Mouse (Mus musculus): ENCODE data around the gene Dhx58. TPM values are rescaled to one million over a fixed set of nuclear protein-coding genes. Genes with fewer than 3 reads are reported as not detected.

The Dhx58 gene
- polyA plus RNA-seq, 1 experiment from 2014 or later = 2.6 TPM

GRCm38 (mm10) chr11:100703366-100703765 lies 705 bp downstream of the Dhx58 start:
- 65% methylated on average over 11 of the region's 11 CpGs for WGBS
- Histone ChIP-seq H3K36me3 (ENCODE audit: control insufficient read depth, insufficient read depth, low read length) (peaks cover 20% of the 10 kb centered on the region), H3K4me3 (ENCODE audit: low read depth, low read length) (no peak overlapping the region; the same call in 1 of the 2 replicates), H3K27me3 (ENCODE audit: control insufficient read depth, insufficient read depth, low read length) (no peaks in the 10 kb centered on the region), H3K27ac (replicated peaks) (no peak overlapping the region), H3K9ac (ENCODE audit: low read length) (no peak overlapping the region), H3K4me2 (replicated peaks; ENCODE audit: low read depth) (peak overlapping the region; percentile 46), H3K9me3 (ENCODE audit: control insufficient read depth, low read length) (no peaks in the 10 kb centered on the region), H3K4me1 (replicated peaks; ENCODE audit: control insufficient read depth, insufficient read depth) (0 out of 2 replicates have a peak, but pooled peaks cover 3% of the 10 kb centered on the region)
- DNase-seq (ENCODE audit: low spot score) (peak; percentile 12), ATAC-seq (ENCODE audit: low FRiP score, low TSS enrichment) (no peak)
- TF ChIP-seq CTCF (IDR thresholded peaks at IDR 0.05; ENCODE audit: low read depth) (no peak), EP300 (optimal IDR thresholded peaks at IDR 0.05) (no peak)

DNA sequence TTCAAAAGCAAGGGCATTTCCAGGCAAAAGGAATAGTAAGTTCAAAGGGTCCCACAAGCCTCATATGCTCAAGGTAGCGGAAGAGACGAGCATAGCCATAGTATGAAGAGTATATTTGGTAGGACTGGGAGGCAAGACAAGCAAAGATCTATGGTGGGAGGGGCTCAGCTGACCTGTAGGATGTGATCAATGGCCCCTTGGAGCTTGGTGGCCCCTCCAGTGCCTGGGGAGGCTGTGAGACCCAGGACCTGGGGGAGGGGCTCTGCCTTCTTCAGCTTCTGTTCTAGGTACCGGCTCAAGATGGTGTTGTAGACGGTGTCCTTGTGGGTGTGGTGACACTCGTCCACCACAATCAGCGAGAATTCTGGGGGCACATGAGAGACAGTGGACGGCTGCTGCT lies 1.2 kb downstream of the Dhx58 start:
- Histone ChIP-seq H3K36me3 (ENCODE audit: control insufficient read depth, insufficient read depth, low read length) (peaks cover 20% of the 10 kb centered on the region), H3K9me3 (ENCODE audit: control insufficient read depth, low read length) (no peaks in the 10 kb centered on the region), H3K27me3 (ENCODE audit: control insufficient read depth, insufficient read depth, low read length) (no peaks in the 10 kb centered on the region), H3K4me1 (replicated peaks; ENCODE audit: control insufficient read depth, insufficient read depth) (0 out of 2 replicates have a peak, but pooled peaks cover 3% of the 10 kb centered on the region), H3K9ac (ENCODE audit: low read length) (no peak overlapping the region), H3K4me2 (replicated peaks; ENCODE audit: low read depth) (peak overlapping the region; percentile 46), H3K27ac (replicated peaks) (no peak overlapping the region), H3K4me3 (ENCODE audit: low read depth, low read length) (peak overlapping the region; percentile 15)
- DNase-seq (ENCODE audit: low spot score) (no peak), ATAC-seq (ENCODE audit: low FRiP score, low TSS enrichment) (no peak)
- WGBS = 43% methylated on average over 7 of the region's 7 CpGs
- TF ChIP-seq EP300 (optimal IDR thresholded peaks at IDR 0.05) = no peak
- TF ChIP-seq CTCF (IDR thresholded peaks at IDR 0.05; ENCODE audit: low read depth) = no peak

DNA sequence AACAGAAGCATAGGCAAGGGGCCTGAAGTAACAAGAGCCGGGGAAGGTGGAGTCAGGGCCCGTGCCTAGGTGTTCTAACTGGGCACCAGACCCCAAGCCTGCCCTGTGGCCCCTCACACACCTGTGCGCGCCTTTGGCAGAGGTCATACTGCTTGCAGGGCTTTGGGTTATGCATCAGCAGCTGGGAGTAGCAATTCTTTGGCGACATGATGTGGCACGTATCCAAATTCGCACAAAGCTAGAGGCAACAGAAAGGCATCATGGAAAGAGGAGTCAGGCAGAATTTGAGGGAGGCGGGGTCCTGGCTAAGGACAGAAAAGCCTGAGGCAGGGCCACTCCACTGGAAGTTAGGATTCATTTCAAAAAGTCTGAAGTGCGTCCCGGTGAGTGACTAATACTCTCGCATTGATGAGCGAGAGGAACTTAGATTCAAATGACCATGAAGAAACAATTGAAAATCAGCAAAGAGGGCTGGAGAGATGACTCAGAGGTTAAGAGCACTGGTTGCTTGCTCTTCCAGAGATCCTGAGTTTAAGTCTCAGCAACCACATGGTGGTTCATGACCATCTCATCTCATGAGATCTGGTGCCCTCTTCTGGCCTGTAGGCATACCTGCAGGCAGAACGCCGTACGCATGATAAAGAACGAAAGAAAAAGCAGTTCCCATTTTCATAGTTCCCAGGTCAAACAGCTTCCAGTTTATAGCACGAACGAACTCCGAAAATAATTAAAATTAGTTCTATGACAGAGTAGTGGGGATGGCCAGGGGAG lies 1.8 kb downstream of the Dhx58 start:
- Histone ChIP-seq H3K36me3 (ENCODE audit: control insufficient read depth, insufficient read depth, low read length) (peaks cover 18% of the 10 kb centered on the region), H3K27me3 (ENCODE audit: control insufficient read depth, insufficient read depth, low read length) (no peaks in the 10 kb centered on the region), H3K4me1 (replicated peaks; ENCODE audit: control insufficient read depth, insufficient read depth) (0 out of 2 replicates have a peak, but pooled peaks cover 3% of the 10 kb centered on the region), H3K9me3 (ENCODE audit: control insufficient read depth, low read length) (no peaks in the 10 kb centered on the region), H3K9ac (ENCODE audit: low read length) (no peak overlapping the region), H3K4me2 (replicated peaks; ENCODE audit: low read depth) (peak overlapping the region; percentile 46), H3K27ac (replicated peaks) (no peak overlapping the region), H3K4me3 (ENCODE audit: low read depth, low read length) (peak overlapping the region; percentile 15)
- peak; percentile 97 for TF ChIP-seq CTCF (IDR thresholded peaks at IDR 0.05; ENCODE audit: low read depth)
- TF ChIP-seq EP300 (optimal IDR thresholded peaks at IDR 0.05) = no peak
- DNase-seq (ENCODE audit: low spot score) = peak; percentile 76
- peak; percentile 51; the same call in 1 of the 2 replicates for ATAC-seq (ENCODE audit: low FRiP score, low TSS enrichment)
- 34% methylated on average over 19 of the region's 19 CpGs for WGBS

- no peaks in the 10 kb centered on the region for H3K9me3 ChIP-seq (ENCODE audit: control insufficient read depth, low read length)
- peak overlapping the region; percentile 12; the same call in 1 of the 2 replicates for H3K4me3 ChIP-seq (ENCODE audit: low read depth, low read length)
- no peak overlapping the region for H3K27ac ChIP-seq (replicated peaks)
- H3K9ac ChIP-seq (ENCODE audit: low read length) = no peak overlapping the region
- peaks cover 14% of the 10 kb centered on the region for H3K36me3 ChIP-seq (ENCODE audit: control insufficient read depth, insufficient read depth, low read length)
- H3K4me1 ChIP-seq (replicated peaks; ENCODE audit: control insufficient read depth, insufficient read depth) = 0 out of 2 replicates have a peak, but pooled peaks cover 3% of the 10 kb centered on the region
- peak overlapping the region; percentile 35 for H3K4me2 ChIP-seq (replicated peaks; ENCODE audit: low read depth)
- ATAC-seq (ENCODE audit: low FRiP score, low TSS enrichment) (no peak), DNase-seq (ENCODE audit: low spot score) (peak; percentile 58)
- 15% methylated on average over 14 of the region's 14 CpGs for WGBS
- no peaks in the 10 kb centered on the region for H3K27me3 ChIP-seq (ENCODE audit: control insufficient read depth, insufficient read depth, low read length)
- TF ChIP-seq EP300 (optimal IDR thresholded peaks at IDR 0.05) = no peak
Measured at GRCm38 (mm10) chr11:100701301-100701700, 2.8 kb downstream of the Dhx58 start.

- no peak overlapping the region for H3K4me2 ChIP-seq (replicated peaks; ENCODE audit: low read depth)
- 81% methylated on average over 3 of the region's 3 CpGs for WGBS
- ATAC-seq (ENCODE audit: low FRiP score, low TSS enrichment) (no peak), DNase-seq (ENCODE audit: low spot score) (no peak)
- H3K4me3 ChIP-seq (ENCODE audit: low read depth, low read length) = no peak overlapping the region
- no peak overlapping the region for H3K9ac ChIP-seq (ENCODE audit: low read length)
- no peaks in the 10 kb centered on the region for H3K27me3 ChIP-seq (ENCODE audit: control insufficient read depth, insufficient read depth, low read length)
- H3K9me3 ChIP-seq (ENCODE audit: control insufficient read depth, low read length) = no peaks in the 10 kb centered on the region
- no peak overlapping the region for H3K27ac ChIP-seq (replicated peaks)
- TF ChIP-seq CTCF (IDR thresholded peaks at IDR 0.05; ENCODE audit: low read depth) (no peak), EP300 (optimal IDR thresholded peaks at IDR 0.05) (no peak)
- H3K36me3 ChIP-seq (ENCODE audit: control insufficient read depth, insufficient read depth, low read length) = peaks cover 9% of the 10 kb centered on the region
- 0 out of 2 replicates have a peak, but pooled peaks cover 3% of the 10 kb centered on the region for H3K4me1 ChIP-seq (replicated peaks; ENCODE audit: control insufficient read depth, insufficient read depth)
Measured at GRCm38 (mm10) chr11:100700710-100701109, 3.4 kb downstream of the Dhx58 start.

- H3K9me3 ChIP-seq (ENCODE audit: control insufficient read depth, low read length) = no peaks in the 10 kb centered on the region
- no peaks in the 10 kb centered on the region for H3K27me3 ChIP-seq (ENCODE audit: control insufficient read depth, insufficient read depth, low read length)
- H3K4me3 ChIP-seq (ENCODE audit: low read depth, low read length) = no peak overlapping the region
- H3K9ac ChIP-seq (ENCODE audit: low read length) = no peak overlapping the region
- DNase-seq (ENCODE audit: low spot score) = no peak
- TF ChIP-seq CTCF (IDR thresholded peaks at IDR 0.05; ENCODE audit: low read depth) (no peak), EP300 (optimal IDR thresholded peaks at IDR 0.05) (no peak)
- WGBS = 73% methylated on average over 7 of the region's 7 CpGs
- no peak overlapping the region for H3K27ac ChIP-seq (replicated peaks)
- H3K4me1 ChIP-seq (replicated peaks; ENCODE audit: control insufficient read depth, insufficient read depth) = 0 out of 2 replicates have a peak, but pooled peaks cover 3% of the 10 kb centered on the region
- no peak for ATAC-seq (ENCODE audit: low FRiP score, low TSS enrichment)
- H3K36me3 ChIP-seq (ENCODE audit: control insufficient read depth, insufficient read depth, low read length) = no peaks in the 10 kb centered on the region
- no peak overlapping the region for H3K4me2 ChIP-seq (replicated peaks; ENCODE audit: low read depth)
Measured at GRCm38 (mm10) chr11:100697921-100698320, 6.2 kb downstream of the Dhx58 start.

Measured in stomach, postnatal 0 days (tissue).